Mouse (Mus musculus): ENCODE measurements at regions not wholly inside any gene's neighbourhood (a gene's known extent, or its start where the extent isn't known, plus 50 kb on each side); places are given as distances from the start of the nearest gene placed in this dataset.

- 76% methylated on average over 1 of the region's 1 CpGs for WGBS
- ATAC-seq (replicated peaks; ENCODE audit: insufficient number of reproducible peaks, low FRiP score, low TSS enrichment, low read depth) (no peak), DNase-seq (ENCODE audit: low spot score) (no peak)
- H3K9me3 ChIP-seq (replicated peaks; ENCODE audit: control insufficient read depth, low read length) = no peaks in the 10 kb centered on the region
- no peaks in the 10 kb centered on the region for H3K36me3 ChIP-seq (replicated peaks; ENCODE audit: control insufficient read depth, insufficient read depth, low read depth, low read length)
- H3K27me3 ChIP-seq (ENCODE audit: control insufficient read depth, insufficient read depth, low read length) = no peaks in the 10 kb centered on the region
- no peak overlapping the region for H3K4me3 ChIP-seq (ENCODE audit: low read depth, low read length)
- H3K4me1 ChIP-seq (ENCODE audit: control insufficient read depth, insufficient read depth, low read length) = no peaks in the 10 kb centered on the region
- H3K27ac ChIP-seq (replicated peaks; ENCODE audit: low read depth, low read length) = no peak overlapping the region
- H3K9ac ChIP-seq (replicated peaks; ENCODE audit: low read length) = no peak overlapping the region
- no peak overlapping the region for H3K4me2 ChIP-seq (ENCODE audit: low read depth, low read length)
Measured at GRCm38 (mm10) chr7:72444792-72445191, 138.4 kb upstream of the Mctp2 start.

GRCm38 (mm10) chr7:72446911-72447310, 140.5 kb upstream of the Mctp2 start:
- no peak overlapping the region for H3K4me2 ChIP-seq (ENCODE audit: low read depth, low read length)

GRCm38 (mm10) chr7:72462978-72463377, 156.6 kb upstream of the Mctp2 start:
- 60% methylated on average over 4 of the region's 4 CpGs for WGBS
- Histone ChIP-seq H3K9me3 (replicated peaks; ENCODE audit: control insufficient read depth, low read length) (no peaks in the 10 kb centered on the region), H3K27me3 (ENCODE audit: control insufficient read depth, insufficient read depth, low read length) (no peaks in the 10 kb centered on the region), H3K36me3 (replicated peaks; ENCODE audit: control insufficient read depth, insufficient read depth, low read depth, low read length) (no peaks in the 10 kb centered on the region), H3K4me3 (ENCODE audit: low read depth, low read length) (no peak overlapping the region), H3K4me2 (ENCODE audit: low read depth, low read length) (no peak overlapping the region), H3K27ac (replicated peaks; ENCODE audit: low read depth, low read length) (no peak overlapping the region), H3K4me1 (ENCODE audit: control insufficient read depth, insufficient read depth, low read length) (no peaks in the 10 kb centered on the region), H3K9ac (replicated peaks; ENCODE audit: low read length) (no peak overlapping the region)
- ATAC-seq (replicated peaks; ENCODE audit: insufficient number of reproducible peaks, low FRiP score, low TSS enrichment, low read depth) (no peak), DNase-seq (ENCODE audit: low spot score) (no peak)

More at GRCm38 (mm10) chr7:72446911-72447310, 140.5 kb upstream of the Mctp2 start:
- 88% methylated on average over 1 of the region's 1 CpGs for WGBS
- ATAC-seq (replicated peaks; ENCODE audit: insufficient number of reproducible peaks, low FRiP score, low TSS enrichment, low read depth) (no peak), DNase-seq (ENCODE audit: low spot score) (no peak)
- no peaks in the 10 kb centered on the region for H3K4me1 ChIP-seq (ENCODE audit: control insufficient read depth, insufficient read depth, low read length)
- no peak overlapping the region for H3K4me3 ChIP-seq (ENCODE audit: low read depth, low read length)
- H3K27me3 ChIP-seq (ENCODE audit: control insufficient read depth, insufficient read depth, low read length) = no peaks in the 10 kb centered on the region
- no peaks in the 10 kb centered on the region for H3K36me3 ChIP-seq (replicated peaks; ENCODE audit: control insufficient read depth, insufficient read depth, low read depth, low read length)
- no peak overlapping the region for H3K9ac ChIP-seq (replicated peaks; ENCODE audit: low read length)
- no peak overlapping the region for H3K27ac ChIP-seq (replicated peaks; ENCODE audit: low read depth, low read length)
- H3K9me3 ChIP-seq (replicated peaks; ENCODE audit: control insufficient read depth, low read length) = no peaks in the 10 kb centered on the region

GRCm38 (mm10) chr7:72464658-72465057, 158.2 kb upstream of the Mctp2 start:
- H3K27ac ChIP-seq (replicated peaks; ENCODE audit: low read depth, low read length) = no peak overlapping the region
- no peak overlapping the region for H3K4me3 ChIP-seq (ENCODE audit: low read depth, low read length)
- H3K27me3 ChIP-seq (ENCODE audit: control insufficient read depth, insufficient read depth, low read length) = no peaks in the 10 kb centered on the region
- no peaks in the 10 kb centered on the region for H3K36me3 ChIP-seq (replicated peaks; ENCODE audit: control insufficient read depth, insufficient read depth, low read depth, low read length)
- 70% methylated on average over 1 of the region's 1 CpGs for WGBS
- no peak overlapping the region for H3K4me2 ChIP-seq (ENCODE audit: low read depth, low read length)
- ATAC-seq (replicated peaks; ENCODE audit: insufficient number of reproducible peaks, low FRiP score, low TSS enrichment, low read depth) (no peak), DNase-seq (ENCODE audit: low spot score) (no peak)
- H3K9ac ChIP-seq (replicated peaks; ENCODE audit: low read length) = no peak overlapping the region
- no peaks in the 10 kb centered on the region for H3K4me1 ChIP-seq (ENCODE audit: control insufficient read depth, insufficient read depth, low read length)
- H3K9me3 ChIP-seq (replicated peaks; ENCODE audit: control insufficient read depth, low read length) = no peaks in the 10 kb centered on the region

GRCm38 (mm10) chr7:72469691-72470090, 163.3 kb upstream of the Mctp2 start:
- WGBS = 42% methylated on average over 2 of the region's 2 CpGs
- no peaks in the 10 kb centered on the region for H3K27me3 ChIP-seq (ENCODE audit: control insufficient read depth, insufficient read depth, low read length)
- H3K4me2 ChIP-seq (ENCODE audit: low read depth, low read length) = no peak overlapping the region
- H3K9me3 ChIP-seq (replicated peaks; ENCODE audit: control insufficient read depth, low read length) = no peaks in the 10 kb centered on the region
- H3K27ac ChIP-seq (replicated peaks; ENCODE audit: low read depth, low read length) = no peak overlapping the region
- no peak overlapping the region for H3K9ac ChIP-seq (replicated peaks; ENCODE audit: low read length)
- no peak for ATAC-seq (replicated peaks; ENCODE audit: insufficient number of reproducible peaks, low FRiP score, low TSS enrichment, low read depth)
- no peak for DNase-seq (ENCODE audit: low spot score)
- H3K36me3 ChIP-seq (replicated peaks; ENCODE audit: control insufficient read depth, insufficient read depth, low read depth, low read length) = no peaks in the 10 kb centered on the region
- H3K4me3 ChIP-seq (ENCODE audit: low read depth, low read length) = no peak overlapping the region
- H3K4me1 ChIP-seq (ENCODE audit: control insufficient read depth, insufficient read depth, low read length) = no peaks in the 10 kb centered on the region

- Histone ChIP-seq H3K27me3 (ENCODE audit: control insufficient read depth, insufficient read depth, low read length) (no peaks in the 10 kb centered on the region), H3K9me3 (replicated peaks; ENCODE audit: control insufficient read depth, low read length) (no peaks in the 10 kb centered on the region), H3K36me3 (replicated peaks; ENCODE audit: control insufficient read depth, insufficient read depth, low read depth, low read length) (no peaks in the 10 kb centered on the region), H3K4me3 (ENCODE audit: low read depth, low read length) (no peak overlapping the region), H3K4me2 (ENCODE audit: low read depth, low read length) (no peak overlapping the region), H3K4me1 (ENCODE audit: control insufficient read depth, insufficient read depth, low read length) (no peaks in the 10 kb centered on the region), H3K9ac (replicated peaks; ENCODE audit: low read length) (no peak overlapping the region), H3K27ac (replicated peaks; ENCODE audit: low read depth, low read length) (no peak overlapping the region)
- DNase-seq (ENCODE audit: low spot score) (no peak), ATAC-seq (replicated peaks; ENCODE audit: insufficient number of reproducible peaks, low FRiP score, low TSS enrichment, low read depth) (no peak)
- WGBS = 77% methylated on average over 4 of the region's 4 CpGs
Measured at GRCm38 (mm10) chr7:72474751-72475150, 168.3 kb upstream of the Mctp2 start.

GRCm38 (mm10) chr7:72478936-72479335, 172.5 kb upstream of the Mctp2 start:
- Histone ChIP-seq H3K36me3 (replicated peaks; ENCODE audit: control insufficient read depth, insufficient read depth, low read depth, low read length) (no peaks in the 10 kb centered on the region), H3K4me3 (ENCODE audit: low read depth, low read length) (no peak overlapping the region), H3K4me1 (ENCODE audit: control insufficient read depth, insufficient read depth, low read length) (no peaks in the 10 kb centered on the region; the same call in 1 of the 2 replicates), H3K27ac (replicated peaks; ENCODE audit: low read depth, low read length) (no peak overlapping the region), H3K27me3 (ENCODE audit: control insufficient read depth, insufficient read depth, low read length) (no peaks in the 10 kb centered on the region), H3K4me2 (ENCODE audit: low read depth, low read length) (no peak overlapping the region), H3K9ac (replicated peaks; ENCODE audit: low read length) (no peak overlapping the region), H3K9me3 (replicated peaks; ENCODE audit: control insufficient read depth, low read length) (no peaks in the 10 kb centered on the region)
- no peak for ATAC-seq (replicated peaks; ENCODE audit: insufficient number of reproducible peaks, low FRiP score, low TSS enrichment, low read depth)
- WGBS = 64% methylated on average over 1 of the region's 1 CpGs
- DNase-seq (ENCODE audit: low spot score) = peak; percentile 52

- H3K9ac ChIP-seq (replicated peaks; ENCODE audit: low read length) = no peak overlapping the region
- no peaks in the 10 kb centered on the region for H3K27me3 ChIP-seq (ENCODE audit: control insufficient read depth, insufficient read depth, low read length)
- no peaks in the 10 kb centered on the region for H3K9me3 ChIP-seq (replicated peaks; ENCODE audit: control insufficient read depth, low read length)
- 0 out of 2 replicates have a peak overlapping the region, but pooled peaks have one; percentile 65 for H3K27ac ChIP-seq (replicated peaks; ENCODE audit: low read depth, low read length)
- no peaks in the 10 kb centered on the region; the same call in 1 of the 2 replicates for H3K4me1 ChIP-seq (ENCODE audit: control insufficient read depth, insufficient read depth, low read length)
- DNase-seq (ENCODE audit: low spot score) = no peak
- no peak for ATAC-seq (replicated peaks; ENCODE audit: insufficient number of reproducible peaks, low FRiP score, low TSS enrichment, low read depth)
- H3K4me3 ChIP-seq (ENCODE audit: low read depth, low read length) = no peak overlapping the region
- 65% methylated on average over 2 of the region's 2 CpGs for WGBS
- H3K36me3 ChIP-seq (replicated peaks; ENCODE audit: control insufficient read depth, insufficient read depth, low read depth, low read length) = no peaks in the 10 kb centered on the region
- no peak overlapping the region for H3K4me2 ChIP-seq (ENCODE audit: low read depth, low read length)
Measured at GRCm38 (mm10) chr7:72481275-72481674, 174.9 kb upstream of the Mctp2 start.

All from embryonic facial prominence, embryonic 11.5 days (tissue).